Mouse (Mus musculus) c-Kit-positive CD71-positive TER-119-negative erythroid progenitor cells, embryonic 14.5 days (primary cell): ENCODE measurements at regions not wholly inside any gene's neighbourhood (a gene's known extent, or its start where the extent isn't known, plus 50 kb on each side); places are given as distances from the start of the nearest gene placed in this dataset.
"Not testable (repeated sequence)": the region's sequence is repeated elsewhere in the genome, so short reads cannot be mapped to it uniquely, and the experiment has no call there.

Experiments
- DNase-seq: peaks from one replicate; pipeline ENCODE4 v3.0.0-alpha.2; 2013; ENCODE audit warnings: low read depth

DNA sequence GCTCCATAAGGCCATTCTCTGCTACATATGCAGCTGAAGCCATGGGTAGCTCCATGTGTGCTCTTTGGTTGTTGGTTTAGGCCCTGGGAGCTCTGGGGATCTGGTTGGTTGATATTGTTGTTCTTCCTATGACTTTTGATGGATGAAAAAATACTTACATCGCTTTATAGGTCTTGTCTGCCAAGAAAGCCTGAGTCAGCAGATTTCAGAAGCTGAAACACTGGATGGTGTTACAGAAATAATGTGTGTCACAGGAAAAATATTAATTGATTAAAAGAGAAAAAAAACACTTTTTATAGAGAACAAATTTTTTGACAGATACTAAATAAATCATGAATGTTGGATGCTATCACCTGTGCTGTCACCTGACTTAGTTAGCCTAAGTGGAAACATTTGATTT is 52.4 kb upstream of the Plxna2 start:
- no peak for DNase-seq

DNA sequence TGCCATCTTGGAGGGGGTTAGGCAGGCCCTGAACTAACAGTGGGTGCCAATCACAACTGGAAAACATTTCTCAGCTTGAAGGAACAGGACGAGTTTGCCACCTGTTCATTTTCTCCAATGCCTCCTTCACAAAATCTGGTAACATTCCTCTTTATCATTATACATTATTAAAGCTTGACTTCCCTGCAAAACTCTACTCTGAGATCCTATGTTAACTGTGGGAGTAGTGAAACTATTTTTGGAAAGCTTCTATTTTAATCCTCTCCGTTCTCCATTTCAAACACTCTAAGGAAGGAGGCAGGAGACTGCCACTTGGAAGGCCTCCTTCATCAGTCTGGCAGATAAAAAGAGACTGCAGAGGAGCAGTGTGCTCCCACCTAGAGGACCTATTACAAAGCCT is 54.1 kb upstream of the Plxna2 start:
- DNase-seq, result no peak

GRCm38 (mm10) chr1:194561098-194561497 is 56.9 kb upstream of the Plxna2 start:
- DNase-seq, result no peak

DNA sequence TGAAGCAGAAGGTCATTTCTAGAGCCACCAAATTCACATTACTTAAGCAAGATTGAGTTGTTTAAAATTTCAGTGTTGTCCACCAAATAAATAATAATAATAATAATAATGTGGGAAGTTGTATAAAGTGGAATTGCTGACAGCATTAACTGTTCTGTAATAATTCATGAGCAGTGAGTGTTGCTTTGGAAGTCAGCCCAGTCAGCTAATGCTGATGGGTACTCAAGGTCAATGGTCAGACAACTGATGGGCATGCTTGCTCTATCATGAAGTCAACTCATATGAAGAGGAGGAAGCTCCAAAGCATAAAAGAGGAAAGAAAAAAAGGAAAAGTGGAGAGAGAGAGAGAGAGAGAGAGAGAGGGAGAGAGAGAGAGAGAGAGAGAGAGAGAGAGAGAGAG is 69.4 kb upstream of the Plxna2 start:
- no peak for DNase-seq

DNA sequence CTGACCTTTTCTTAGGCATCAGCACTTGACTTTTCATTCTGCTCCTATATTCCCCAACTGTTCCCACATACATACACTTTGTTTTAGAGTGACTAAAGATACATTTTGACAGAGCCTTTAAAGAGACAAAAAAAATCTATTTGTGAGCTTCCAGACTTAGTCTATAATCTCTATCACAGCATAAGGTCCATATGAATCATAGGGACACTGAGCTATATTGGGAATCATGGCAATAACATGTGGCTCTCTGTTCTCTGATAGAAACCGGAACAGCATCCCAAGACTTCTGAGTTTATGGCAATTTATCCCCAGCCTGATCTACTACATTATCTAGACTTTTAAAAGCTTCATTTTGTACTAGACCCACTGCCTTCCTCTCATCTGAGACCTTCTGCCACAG is 69.8 kb upstream of the Plxna2 start:
- DNase-seq, result no peak

GRCm38 (mm10) chr1:194540923-194541322 is 77.1 kb upstream of the Plxna2 start:
- no peak for DNase-seq

DNA sequence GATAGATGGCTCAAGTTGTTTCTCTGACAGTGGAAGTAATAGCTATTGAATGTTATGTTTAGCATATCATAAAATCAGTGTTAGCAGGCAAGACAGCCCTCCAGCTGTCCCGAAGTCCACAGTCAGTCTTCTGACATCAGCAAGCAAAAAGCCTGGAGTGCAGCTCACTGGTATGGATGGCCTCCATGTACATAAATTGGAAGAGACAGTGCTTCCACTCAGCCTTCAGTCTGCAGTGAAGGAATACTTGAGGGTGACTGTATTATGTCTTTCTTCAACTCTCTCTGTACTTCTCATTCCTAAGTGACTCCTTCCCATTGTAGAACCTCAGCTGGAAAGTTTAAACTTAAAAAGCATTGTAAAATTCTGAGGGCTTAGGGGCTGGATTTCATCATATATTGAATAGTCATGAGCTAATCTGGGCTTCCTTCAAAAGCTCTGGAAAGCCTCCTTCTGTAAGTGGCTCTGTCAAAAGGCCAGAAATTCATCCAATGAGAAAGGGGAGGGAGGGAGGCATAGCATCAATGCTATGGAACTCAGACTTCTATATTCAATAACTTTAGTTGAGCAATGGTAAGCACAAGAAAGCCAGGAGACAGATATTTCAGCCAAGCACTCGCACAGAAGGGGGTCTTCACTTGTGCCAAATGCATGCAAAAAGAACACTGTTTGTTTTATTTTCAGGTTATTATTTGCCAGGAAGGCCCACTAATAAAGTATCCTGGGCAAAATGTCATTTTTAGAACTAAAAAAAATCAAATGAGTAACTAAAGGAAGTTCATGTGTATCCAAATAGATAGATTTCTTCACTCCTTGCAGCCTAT is 90.5 kb upstream of the Plxna2 start:
- DNase-seq, result no peak

- no peak for DNase-seq
Measured at GRCm38 (mm10) chr1:194524976-194525375, 93.0 kb upstream of the Plxna2 start.

GRCm38 (mm10) chr1:194521216-194521615 is 96.8 kb upstream of the Plxna2 start:
- DNase-seq, result no peak

DNA sequence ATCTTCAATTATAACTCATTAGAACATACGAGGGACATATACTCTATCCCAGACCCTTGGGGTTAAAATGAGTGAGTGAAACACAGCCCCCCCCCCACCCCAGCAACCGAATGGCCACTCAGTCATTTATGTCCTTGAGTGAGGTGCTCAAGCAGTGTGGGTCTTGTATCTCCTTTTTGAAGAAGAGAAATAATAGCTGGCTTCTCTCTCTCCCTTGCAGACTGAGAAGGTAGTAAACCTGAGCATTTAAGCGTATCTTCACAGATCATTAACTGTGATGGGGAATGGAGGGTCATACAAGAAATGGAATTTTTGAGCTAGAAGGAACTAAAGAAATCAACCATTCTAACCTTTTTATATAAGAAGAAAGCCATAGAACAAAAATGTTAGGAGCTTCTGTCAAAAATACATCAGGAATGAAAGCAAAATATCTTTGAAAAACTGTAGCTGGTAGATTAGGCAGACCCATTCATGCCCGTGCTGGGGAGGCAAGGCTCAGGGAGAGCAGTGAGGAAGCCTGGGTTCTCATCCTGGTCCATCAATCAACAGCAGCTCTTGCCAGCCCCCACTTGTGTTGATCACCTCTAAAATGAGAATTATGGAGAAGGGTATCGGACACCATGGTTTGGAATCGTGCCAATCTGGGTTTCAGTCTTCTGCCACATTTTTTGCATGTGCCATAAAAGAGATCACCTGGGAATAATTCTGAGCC is 98.4 kb upstream of the Plxna2 start:
- DNase-seq, result no peak

- no peak for DNase-seq
Measured at GRCm38 (mm10) chr1:194516136-194516535, 101.9 kb upstream of the Plxna2 start.

GRCm38 (mm10) chr1:194508314-194508713 is 109.7 kb upstream of the Plxna2 start:
- DNase-seq, result no peak

DNA sequence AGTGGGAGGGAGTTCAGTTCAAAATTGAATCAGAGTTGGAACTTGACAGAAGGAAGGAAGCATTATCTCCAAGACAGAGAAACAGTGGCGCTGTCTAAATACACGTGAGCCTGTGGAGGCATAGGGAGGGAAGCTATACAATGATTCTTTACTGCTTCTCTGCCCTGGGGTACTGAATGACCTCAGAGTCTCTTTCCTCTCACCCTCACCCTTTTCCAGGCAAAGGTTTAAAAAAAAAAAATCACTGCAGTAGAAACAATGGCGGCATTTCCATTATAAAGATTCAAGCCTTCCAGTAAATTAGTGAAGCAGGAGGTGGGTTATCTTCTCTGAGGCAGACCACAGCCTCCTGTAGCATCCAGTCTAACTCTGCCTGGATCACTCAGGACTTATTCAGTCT is 112.2 kb upstream of the Plxna2 start:
- DNase-seq, result no peak

GRCm38 (mm10) chr1:194504207-194504606 is 113.8 kb upstream of the Plxna2 start:
- DNase-seq, result no peak

DNA sequence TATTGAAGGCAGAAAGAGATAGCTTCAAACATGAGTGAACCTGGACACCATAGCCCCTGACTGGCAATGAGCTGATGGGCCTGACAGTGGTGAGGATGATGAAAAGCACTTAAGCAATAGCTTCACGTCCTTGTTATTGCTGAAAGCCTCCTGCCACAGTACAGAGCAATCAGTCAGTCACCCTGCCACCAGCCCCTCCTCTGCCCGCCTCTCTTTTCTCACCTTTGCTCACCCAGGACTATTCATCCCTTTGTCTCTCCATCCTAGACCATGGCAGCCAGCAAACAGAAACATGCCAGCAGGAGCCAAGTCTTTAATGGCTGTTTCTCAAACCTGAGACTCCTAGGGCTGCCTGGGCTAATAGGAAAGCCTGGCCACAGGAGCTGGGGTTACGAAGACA is 114.5 kb upstream of the Plxna2 start:
- DNase-seq, result no peak

- DNase-seq, result no peak
Measured at GRCm38 (mm10) chr1:194496424-194496823, 121.6 kb upstream of the Plxna2 start.

DNA sequence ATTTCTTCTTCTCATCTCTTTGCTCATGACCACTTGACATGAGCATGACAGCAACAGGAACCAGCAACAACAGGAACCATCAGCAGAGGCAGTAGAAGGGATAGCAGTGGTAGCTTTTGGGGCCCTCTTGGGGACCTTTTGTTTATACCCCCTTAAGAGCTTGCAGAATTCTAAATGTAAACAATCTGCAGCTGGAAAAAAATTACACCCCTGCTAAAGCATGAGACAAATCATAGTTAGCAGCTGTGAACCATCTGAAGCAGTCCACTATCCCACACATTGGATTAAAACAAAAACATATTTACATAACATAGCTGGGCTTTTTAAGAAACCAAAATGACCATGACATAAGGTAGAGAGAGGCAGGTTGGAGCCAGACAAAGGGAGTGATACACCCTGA is 126.9 kb upstream of the Plxna2 start:
- DNase-seq, result no peak

DNA sequence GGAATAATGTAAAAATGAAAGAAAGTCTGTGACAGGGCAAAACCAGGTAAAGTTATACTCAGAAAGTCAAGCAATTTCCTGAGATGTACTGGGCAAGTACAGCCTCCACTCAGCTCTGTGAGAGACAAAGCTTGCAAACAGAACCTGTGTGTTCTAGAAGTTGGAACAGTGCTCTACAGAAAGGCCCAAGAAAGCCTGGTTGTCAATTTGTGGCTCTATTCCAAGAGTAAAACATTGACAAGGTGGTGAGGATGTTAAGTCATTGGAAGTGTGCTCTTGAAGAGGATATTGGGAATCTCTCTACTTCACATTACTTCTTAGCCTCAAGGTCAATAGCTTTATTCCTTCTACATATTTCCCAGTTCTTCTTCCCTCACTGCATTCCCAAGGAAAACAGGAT is 129.9 kb upstream of the Plxna2 start:
- DNase-seq, result no peak

GRCm38 (mm10) chr1:194482717-194483059 is 135.3 kb upstream of the Plxna2 start:
- DNase-seq, result no peak

DNA sequence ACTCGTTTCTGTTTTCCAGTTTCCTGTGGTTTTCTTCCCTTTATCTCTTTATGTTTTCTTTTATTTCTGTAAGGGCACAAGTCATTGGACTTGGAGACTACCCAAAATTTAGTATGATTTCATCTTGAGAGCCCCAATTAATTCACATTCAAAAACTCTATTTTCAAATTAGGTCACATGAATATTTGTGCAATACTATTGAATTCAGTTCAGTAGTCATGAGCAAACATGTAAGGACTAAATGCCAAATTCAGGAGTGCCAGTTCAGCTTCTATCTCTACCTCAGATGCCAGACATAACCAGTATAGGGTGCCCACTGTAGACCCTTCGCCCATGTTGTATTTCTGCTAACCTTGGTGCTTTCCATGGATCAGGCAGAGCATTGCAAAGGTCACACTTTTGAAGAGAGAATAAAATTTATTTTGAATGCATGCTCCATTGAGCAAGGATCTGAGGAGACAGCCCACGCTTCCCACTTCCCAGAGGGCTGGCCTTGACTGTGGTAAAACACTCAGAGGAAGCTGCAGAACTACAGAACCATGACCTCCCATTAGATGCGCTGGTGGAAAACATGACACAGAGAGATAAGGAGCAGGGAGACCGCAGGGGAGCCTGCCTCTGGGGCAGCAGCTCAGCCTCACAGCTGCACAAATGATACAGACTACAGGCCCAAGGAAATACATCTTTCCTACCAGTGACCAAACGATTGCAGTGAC is 135.9 kb upstream of the Plxna2 start:
- no peak for DNase-seq

- DNase-seq, result not testable (repeated sequence)
Measured at GRCm38 (mm10) chr1:194471281-194471680, 146.7 kb upstream of the Plxna2 start.

GRCm38 (mm10) chr1:194452480-194452879 is 165.5 kb upstream of the Plxna2 start:
- DNase-seq, result no peak

DNA sequence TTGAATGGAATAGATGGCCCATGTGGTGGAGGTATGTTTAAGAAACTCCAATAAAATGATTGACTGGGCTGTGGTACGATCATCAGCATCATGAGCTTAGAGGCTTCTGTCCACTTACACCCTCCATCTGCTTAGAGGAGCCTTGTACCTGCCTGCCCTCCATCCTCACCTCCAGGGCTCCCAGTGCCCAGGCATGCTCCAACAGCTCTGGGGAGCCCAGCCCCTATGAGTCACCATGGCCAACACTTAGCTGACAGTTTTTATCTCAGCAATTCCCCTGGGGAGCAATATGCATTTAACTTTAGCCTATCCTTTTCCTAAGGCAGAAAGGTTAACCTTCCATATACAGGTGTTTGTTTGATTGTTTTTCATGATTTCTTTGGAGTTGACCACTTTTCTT is 174.3 kb upstream of the Plxna2 start:
- DNase-seq, result no peak
